Mouse (Mus musculus): ENCODE results near the gene Noxa1. TPM values are rescaled to one million over a fixed set of nuclear protein-coding genes. Genes with fewer than 3 reads are reported as not detected.

Gene Noxa1
- polyA plus RNA-seq, 1 experiment, result not detected

GRCm38 (mm10) chr2:25098956-25099355 is 4.0 kb upstream of the Noxa1 start:
- DNase-seq (ENCODE audit: extremely low spot score in 1 of 2, low spot score in 1 of 2), result peak in 1 of 2 experiments; percentile 50

- DNase-seq (ENCODE audit: extremely low spot score in 1 of 2, low spot score in 1 of 2), result no peak
Observed at GRCm38 (mm10) chr2:25098005-25098615, 3.2 kb upstream of the Noxa1 start.

GRCm38 (mm10) chr2:25094785-25095108 is 202 bp downstream of the Noxa1 start:
- DNase-seq (ENCODE audit: extremely low spot score in 1 of 2, low spot score in 1 of 2), result no peak

- no peak for DNase-seq (ENCODE audit: extremely low spot score in 1 of 2, low spot score in 1 of 2)
Observed at GRCm38 (mm10) chr2:25088636-25089035, 6.3 kb downstream of the Noxa1 start.

GRCm38 (mm10) chr2:25087842-25088241 is 7.1 kb downstream of the Noxa1 start:
- no peak for DNase-seq (ENCODE audit: extremely low spot score in 1 of 2, low spot score in 1 of 2)

- no peak for DNase-seq (ENCODE audit: extremely low spot score in 1 of 2, low spot score in 1 of 2)
Observed at GRCm38 (mm10) chr2:25085571-25085970, 9.4 kb downstream of the Noxa1 start.

- DNase-seq (ENCODE audit: extremely low spot score in 1 of 2, low spot score in 1 of 2), result no peak
Observed at GRCm38 (mm10) chr2:25083697-25084096, 11.3 kb downstream of the Noxa1 start.

GRCm38 (mm10) chr2:25080076-25080475 is 14.9 kb downstream of the Noxa1 start, which contains the start of gene Entpd8:
Gene Entpd8 (plus strand): TSS chr2:25080304.
- no peak for DNase-seq (ENCODE audit: extremely low spot score in 1 of 2, low spot score in 1 of 2)

- DNase-seq (ENCODE audit: extremely low spot score in 1 of 2, low spot score in 1 of 2), result no peak
Observed at GRCm38 (mm10) chr2:25078967-25079366, 16.0 kb downstream of the Noxa1 start.

GRCm38 (mm10) chr2:25075506-25075905 is 19.4 kb downstream of the Noxa1 start:
- no peak for DNase-seq (ENCODE audit: extremely low spot score in 1 of 2, low spot score in 1 of 2)

GRCm38 (mm10) chr2:25072398-25072797 is 22.6 kb downstream of the Noxa1 start:
- DNase-seq (ENCODE audit: extremely low spot score in 1 of 2, low spot score in 1 of 2), result no peak

- no peak for DNase-seq (ENCODE audit: extremely low spot score in 1 of 2, low spot score in 1 of 2)
Observed at GRCm38 (mm10) chr2:25069537-25069936, 25.4 kb downstream of the Noxa1 start.

GRCm38 (mm10) chr2:25066552-25066951 is 28.4 kb downstream of the Noxa1 start:
- DNase-seq (ENCODE audit: extremely low spot score in 1 of 2, low spot score in 1 of 2), result no peak

- DNase-seq (ENCODE audit: extremely low spot score in 1 of 2, low spot score in 1 of 2), result no peak
Observed at GRCm38 (mm10) chr2:25065537-25065936, 29.4 kb downstream of the Noxa1 start.

GRCm38 (mm10) chr2:25064285-25064684 is 30.7 kb downstream of the Noxa1 start:
- no peak for DNase-seq (ENCODE audit: extremely low spot score in 1 of 2, low spot score in 1 of 2)

GRCm38 (mm10) chr2:25063523-25063922 is 31.4 kb downstream of the Noxa1 start:
- DNase-seq (ENCODE audit: extremely low spot score in 1 of 2, low spot score in 1 of 2), result no peak

GRCm38 (mm10) chr2:25058926-25059325 is 36.0 kb downstream of the Noxa1 start:
- no peak for DNase-seq (ENCODE audit: extremely low spot score in 1 of 2, low spot score in 1 of 2)

- no peak for DNase-seq (ENCODE audit: extremely low spot score in 1 of 2, low spot score in 1 of 2)
Observed at GRCm38 (mm10) chr2:25055409-25056155, 39.4 kb downstream of the Noxa1 start.

GRCm38 (mm10) chr2:25055068-25055405 is 39.9 kb downstream of the Noxa1 start:
- DNase-seq (ENCODE audit: extremely low spot score in 1 of 2, low spot score in 1 of 2), result peak; percentile 51 to 76

- DNase-seq (ENCODE audit: extremely low spot score in 1 of 2, low spot score in 1 of 2), result peak; percentile 83 to 94
Observed at GRCm38 (mm10) chr2:25054221-25055067, 40.5 kb downstream of the Noxa1 start, which contains the start of gene Nsmf. Gene Nsmf (plus strand): TSS chr2:25054355.

- no peak for DNase-seq (ENCODE audit: extremely low spot score in 1 of 2, low spot score in 1 of 2)
Observed at GRCm38 (mm10) chr2:25053101-25053500, 41.8 kb downstream of the Noxa1 start.
